Mouse (Mus musculus) cortical plate, adult 2 months (tissue): ENCODE measurements around the gene Syne1. TPM values are rescaled to one million over a fixed set of nuclear protein-coding genes. Genes with fewer than 3 reads are reported as not detected.

Experiments used
- H3K27ac ChIP-seq: fragments of 200-500 bp; 2 replicates; pipeline ENCODE4 v1.5.1; 2012; ENCODE audit warnings: low read length, control low read depth, inconsistent platforms; ENCODE audit not compliant: insufficient read depth
- H3K4me1 ChIP-seq: fragments of 200-500 bp; 2 replicates; pipeline ENCODE4 v1.6.1; 2011; ENCODE audit warnings: low read length; ENCODE audit not compliant: control insufficient read depth, insufficient read depth
- H3K4me3 ChIP-seq: fragments of 200-500 bp; 2 replicates; pipeline ENCODE4 v1.5.1; 2011; ENCODE audit warnings: mild to moderate bottlenecking, low read length, control low read depth; ENCODE audit not compliant: insufficient read depth
- CTCF ChIP-seq: fragments of 200-500 bp; IDR thresholded peaks from 2 replicates; pipeline ENCODE4 v1.5.1; 2011; ENCODE audit warnings: mild to moderate bottlenecking, control low read depth, low read length; ENCODE audit not compliant: insufficient read depth; ENCODE audit errors: extremely low read depth
- POLR2A ChIP-seq: fragments of 200-500 bp; IDR thresholded peaks from 2 replicates; pipeline ENCODE4 v1.6.1; 2011; ENCODE audit warnings: mild to moderate bottlenecking, low read length, control low read depth; ENCODE audit not compliant: insufficient read depth; ENCODE audit errors: extremely low read depth
- polyA plus RNA-seq: library from polyadenylated mRNA; depleted of rRNA; stranded (reverse); fragments of >200 nt; gene quantifications from 2 replicates; pipeline ENCODE4 v1.2.3, GENCODE M21; 2012

The Syne1 gene
- polyA plus RNA-seq, 1 experiment = 165 TPM

DNA sequence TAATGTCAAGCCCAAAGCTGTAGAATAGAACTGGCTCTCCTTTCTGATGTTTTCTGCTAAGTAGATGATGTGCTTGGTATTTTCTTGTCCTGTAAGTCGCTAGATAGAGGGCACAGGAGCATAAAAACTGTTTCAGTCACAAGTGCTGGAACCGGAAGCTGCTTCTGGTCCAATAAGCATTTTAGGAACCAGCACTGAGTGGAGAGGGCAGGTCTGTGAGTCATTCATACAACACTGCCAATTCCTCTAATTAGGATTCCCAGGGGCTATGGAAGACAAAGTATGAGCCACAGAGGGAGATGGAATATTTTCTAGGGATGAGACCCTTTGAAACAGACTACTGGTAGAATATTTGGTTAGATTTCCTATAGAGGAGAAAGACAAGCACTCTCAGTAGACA is 53.4 kb downstream of the Syne1 start:
- Histone ChIP-seq H3K27ac (no peak overlapping the region), H3K4me3 (no peak overlapping the region)

DNA sequence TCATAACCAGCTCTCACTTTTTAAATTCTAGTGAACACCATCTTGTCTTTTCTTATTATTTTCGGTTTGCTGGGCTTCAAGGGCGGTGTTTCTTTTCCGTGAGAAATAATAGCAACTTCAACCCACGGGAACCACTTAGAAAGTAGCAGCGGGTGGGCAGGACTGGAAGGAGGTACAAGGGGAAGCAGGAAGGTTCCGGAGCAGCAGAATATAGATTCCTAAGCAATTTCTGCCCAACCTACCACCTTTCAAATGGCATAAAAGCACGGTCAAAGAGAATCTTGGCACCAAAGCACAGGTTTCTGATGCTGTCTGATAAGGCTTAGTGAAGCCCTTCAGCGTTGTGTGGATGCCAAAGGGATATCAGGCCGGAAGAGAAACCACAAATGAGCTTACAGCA is 60.2 kb downstream of the Syne1 start:
- H3K4me3 ChIP-seq = no peak overlapping the region
- H3K27ac ChIP-seq = peak overlapping the region; percentile 81; the same call in 1 of the 2 replicates
- TF ChIP-seq POLR2A (no peak), CTCF (no peak)
- H3K4me1 ChIP-seq = peaks cover 2% of the 10 kb centered on the region; the same call in 1 of the 2 replicates

More for the DNA sequence above, 53.4 kb downstream of the Syne1 start:
- TF ChIP-seq CTCF (no peak), POLR2A (no peak)
- peaks cover 2% of the 10 kb centered on the region; the same call in 1 of the 2 replicates for H3K4me1 ChIP-seq

DNA sequence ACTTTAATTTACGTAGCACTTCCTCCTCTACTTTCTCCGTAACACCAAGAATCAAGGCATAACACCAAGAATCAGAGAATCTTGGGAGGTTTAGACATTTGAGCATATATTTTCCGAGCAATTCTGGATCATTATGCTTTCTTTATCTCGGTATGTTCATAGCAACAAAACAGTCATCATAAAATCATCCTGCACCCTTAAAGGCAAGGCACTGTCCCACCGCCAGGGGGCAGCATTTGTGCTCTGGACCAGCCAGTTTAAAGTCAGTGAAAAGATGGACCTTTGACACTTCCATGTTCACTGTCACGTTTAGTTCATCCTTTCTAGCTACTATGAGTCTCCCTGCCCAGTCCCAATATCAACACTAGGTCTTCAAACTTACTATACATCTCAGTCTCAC is 61.3 kb downstream of the Syne1 start:
- no peak for TF ChIP-seq POLR2A
- peak; percentile 57 for TF ChIP-seq CTCF
- H3K4me1 ChIP-seq = peaks cover 2% of the 10 kb centered on the region; the same call in 1 of the 2 replicates
- H3K27ac ChIP-seq = no peak overlapping the region
- H3K4me3 ChIP-seq = no peak overlapping the region

DNA sequence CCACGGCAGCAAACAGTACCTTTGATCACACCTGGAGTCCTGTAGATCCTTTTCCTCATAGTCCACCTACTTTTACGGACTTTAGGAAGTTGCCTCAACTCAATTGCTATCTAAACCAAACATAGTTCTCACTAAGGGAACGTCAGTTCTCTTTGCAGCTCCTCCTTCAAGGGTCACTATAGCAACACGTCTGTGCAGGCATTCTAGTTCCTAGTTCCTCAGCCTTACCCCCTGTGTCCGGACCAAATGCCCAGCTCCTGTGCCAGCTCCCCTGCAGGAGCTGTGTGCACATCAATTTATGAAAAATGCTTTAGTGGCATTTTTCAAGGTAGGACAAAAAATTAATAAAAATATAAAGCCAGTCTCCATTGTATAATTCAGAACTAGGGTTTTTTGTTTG is 63.2 kb downstream of the Syne1 start:
- H3K4me1 ChIP-seq = peaks cover 2% of the 10 kb centered on the region; the same call in 1 of the 2 replicates
- no peak overlapping the region for H3K27ac ChIP-seq
- no peak overlapping the region for H3K4me3 ChIP-seq
- TF ChIP-seq CTCF = no peak
- TF ChIP-seq POLR2A = no peak

DNA sequence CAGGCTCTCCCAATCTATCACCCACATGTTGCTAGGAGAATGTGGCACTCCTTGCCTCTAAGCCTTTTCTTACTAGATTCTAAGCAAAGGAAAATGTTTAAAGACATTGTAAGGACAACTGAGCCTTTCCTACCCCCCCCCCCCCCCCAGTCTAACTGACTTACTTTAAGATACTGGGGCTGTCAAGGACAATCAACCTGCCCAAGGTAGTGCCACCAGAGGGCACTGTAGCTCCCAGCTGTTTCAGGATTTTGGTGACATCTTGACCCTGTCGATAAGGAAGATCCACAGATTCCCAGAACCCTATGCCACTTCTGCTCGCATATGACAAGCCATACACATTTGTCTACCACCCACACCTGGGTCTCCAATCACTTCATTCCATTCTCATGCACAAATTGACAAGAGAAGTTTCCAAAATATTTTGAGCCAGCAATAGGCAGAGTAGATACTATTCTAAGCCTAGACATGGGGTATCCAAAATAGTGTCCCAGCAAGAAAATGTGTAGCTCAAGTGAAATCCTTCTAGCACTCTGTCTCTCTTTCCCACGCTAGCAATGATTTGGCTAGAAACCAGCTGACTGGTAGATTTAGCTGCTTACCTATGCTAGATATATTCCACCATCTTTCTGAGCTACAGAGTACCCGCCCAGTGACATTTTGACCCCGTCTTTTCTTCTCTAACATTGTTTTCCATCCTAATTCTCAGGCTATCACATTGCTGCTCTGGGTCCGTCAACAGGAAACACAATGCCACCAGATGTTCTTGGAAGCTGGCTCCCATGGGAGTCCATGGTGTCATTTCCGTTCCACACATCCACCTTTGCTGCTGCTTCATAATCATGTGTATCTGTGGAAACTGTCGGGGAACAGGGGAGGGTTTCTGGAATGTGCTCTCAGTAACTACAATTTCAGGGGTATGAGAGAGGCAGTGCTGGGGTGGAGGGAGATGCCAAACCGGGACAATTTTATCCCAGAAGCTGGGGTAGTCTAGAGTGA is 70.4 kb downstream of the Syne1 start:
- Histone ChIP-seq H3K4me3 (no peak overlapping the region), H3K27ac (no peak overlapping the region), H3K4me1 (peaks cover 1% of the 10 kb centered on the region; the same call in 1 of the 2 replicates)
- TF ChIP-seq POLR2A (no peak), CTCF (no peak)

DNA sequence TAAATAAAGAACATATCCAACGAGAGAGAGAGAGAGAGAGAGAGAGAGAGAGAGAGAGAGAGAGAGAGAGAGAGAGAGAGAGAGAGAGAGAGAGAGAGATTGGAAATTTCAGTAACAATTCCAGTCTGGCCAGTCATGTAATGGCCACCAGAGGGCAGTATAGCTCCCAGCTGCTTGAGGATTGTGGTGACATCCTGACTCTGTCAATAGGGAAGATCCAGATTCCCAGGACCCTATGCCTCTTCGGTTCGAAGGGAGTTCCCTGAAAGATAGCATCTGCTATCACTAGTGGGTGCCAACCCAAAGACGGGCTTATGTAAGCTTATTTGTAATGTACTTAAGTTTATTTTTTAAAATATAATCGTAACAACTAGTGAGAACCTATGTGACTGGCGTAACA is 71.2 kb downstream of the Syne1 start:
- Histone ChIP-seq H3K27ac (no peak overlapping the region), H3K4me3 (no peak overlapping the region; the same call in 1 of the 2 replicates), H3K4me1 (peaks cover 1% of the 10 kb centered on the region; the same call in 1 of the 2 replicates)
- TF ChIP-seq CTCF (peak; percentile 70), POLR2A (no peak)

DNA sequence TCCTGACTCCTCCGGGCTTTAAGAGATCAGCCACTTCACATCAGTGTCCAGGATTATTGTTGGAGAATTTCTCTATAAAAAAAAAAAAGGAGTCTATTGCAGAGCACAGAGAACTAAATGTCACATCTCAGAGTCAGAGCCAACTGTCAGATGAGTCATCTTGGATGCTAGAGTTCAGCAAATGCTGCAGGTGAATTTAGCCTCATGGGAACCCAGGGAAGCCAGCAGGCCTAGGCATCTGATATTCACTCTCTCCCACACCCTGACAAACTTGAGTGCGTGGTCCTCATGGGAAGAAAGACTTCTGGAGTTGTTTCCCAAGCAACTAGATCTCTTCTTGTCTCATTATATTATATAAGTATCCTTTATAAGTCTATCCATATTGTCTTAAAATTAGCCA is 82.6 kb downstream of the Syne1 start:
- Histone ChIP-seq H3K4me3 (no peak overlapping the region), H3K27ac (no peak overlapping the region), H3K4me1 (no peaks in the 10 kb centered on the region)
- TF ChIP-seq CTCF = no peak
- TF ChIP-seq POLR2A = no peak

DNA sequence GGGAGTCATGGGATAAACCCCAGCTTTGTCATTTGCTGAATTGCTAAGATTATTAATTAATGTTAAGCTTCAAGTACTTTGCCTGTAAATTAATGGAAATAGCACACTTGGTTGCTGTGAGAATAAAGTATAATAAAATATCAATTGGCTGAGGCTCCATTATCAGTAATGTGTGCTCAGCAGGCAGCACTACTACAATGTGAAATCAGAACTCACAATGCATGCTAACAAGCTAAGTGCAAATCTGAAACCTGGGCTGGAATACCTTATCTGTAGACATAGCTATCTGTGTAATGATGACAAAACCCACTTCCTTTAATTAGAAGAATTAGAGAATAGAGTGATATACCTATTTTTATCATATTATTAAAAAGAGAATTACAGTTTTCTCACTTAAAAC is 97.5 kb downstream of the Syne1 start:
- Histone ChIP-seq H3K4me1 (no peaks in the 10 kb centered on the region; the same call in 1 of the 2 replicates), H3K4me3 (no peak overlapping the region), H3K27ac (no peak overlapping the region)
- TF ChIP-seq POLR2A (no peak), CTCF (no peak)

DNA sequence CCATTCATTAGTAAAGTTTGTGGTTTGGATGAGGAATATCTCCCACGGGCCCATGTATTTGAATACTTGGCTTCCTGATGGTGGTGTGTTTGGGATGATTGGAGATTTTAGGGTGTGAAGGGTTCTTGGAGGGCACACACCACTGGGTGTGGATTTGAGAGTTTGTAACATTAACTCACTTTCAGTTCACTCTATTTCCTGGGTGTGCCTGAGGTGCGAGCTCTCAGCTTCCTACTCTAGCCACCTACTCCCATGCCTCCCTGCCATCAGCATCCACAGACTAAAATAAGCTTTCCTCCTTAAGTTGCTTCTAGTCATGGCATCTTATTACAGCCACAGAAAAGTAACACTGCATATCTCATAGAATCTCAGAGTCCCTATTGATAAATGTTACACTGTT is 101.3 kb downstream of the Syne1 start:
- no peak overlapping the region for H3K4me3 ChIP-seq
- H3K27ac ChIP-seq = no peak overlapping the region
- no peak for TF ChIP-seq POLR2A
- TF ChIP-seq CTCF = no peak
- H3K4me1 ChIP-seq = no peaks in the 10 kb centered on the region; the same call in 1 of the 2 replicates

DNA sequence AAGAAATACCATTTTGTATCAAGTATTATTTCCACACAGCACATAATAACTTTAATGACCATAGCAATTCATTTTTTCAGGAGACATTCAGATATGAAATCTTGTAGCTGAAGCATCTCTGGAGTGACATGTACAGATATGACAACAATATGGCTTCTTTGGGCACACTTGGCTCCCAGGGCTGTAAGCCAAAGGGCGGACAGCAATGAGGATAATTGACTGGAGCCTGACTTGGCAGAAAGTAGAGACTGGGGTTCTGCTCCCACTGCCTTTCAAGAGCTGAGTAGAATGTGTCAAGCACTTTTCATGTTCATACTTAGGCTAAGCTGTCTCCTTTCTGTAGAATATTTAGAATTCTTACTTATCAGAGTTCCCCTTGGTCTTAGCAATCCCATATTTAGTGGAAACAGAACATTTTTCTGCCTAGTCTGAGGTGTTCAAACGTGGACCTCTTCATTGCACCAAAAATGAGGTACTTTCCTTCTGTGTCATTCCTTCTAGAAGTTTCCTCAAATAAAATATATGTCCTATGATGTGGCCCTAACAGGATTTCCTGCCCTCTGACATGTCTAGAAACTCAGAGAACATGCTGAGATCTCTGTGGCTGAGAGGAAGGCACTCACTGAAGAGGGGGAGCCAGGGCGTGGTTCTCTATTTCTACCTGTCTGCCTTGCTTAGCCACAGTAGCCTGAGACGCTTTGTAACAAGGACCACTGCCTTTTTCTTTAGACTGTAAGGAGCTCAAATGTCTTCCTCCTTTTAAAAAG is 103.1 kb downstream of the Syne1 start:
- Histone ChIP-seq H3K4me1 (peaks cover 3% of the 10 kb centered on the region; the same call in 1 of the 2 replicates), H3K4me3 (no peak overlapping the region), H3K27ac (no peak overlapping the region)
- TF ChIP-seq CTCF (no peak), POLR2A (no peak)
